Mouse (Mus musculus) megakaryocyte, adult 5-6 weeks (primary cell): Measurements from ENCODE around the gene Tm9sf4. TPM values are rescaled to one million over a fixed set of nuclear protein-coding genes. Genes with fewer than 3 reads are reported as not detected.
A peak's percentile ranks its signal among the peaks of the same experiment; 100 is the strongest.

Experiments
- ATAC-seq: 2 replicates; pipeline ENCODE4 v1.8.0; 2016; ENCODE audit warnings: mild to moderate bottlenecking, inconsistent platforms; ENCODE audit not compliant: poor library complexity, severe bottlenecking
- total RNA-seq, 2 experiments: library from RNA; stranded (forward) in 1 of 2; stranded (reverse) in 1 of 2; fragments of 153-499, 151-499 nt in 1 of 2; fragments of 221-1000, 200-1000 nt in 1 of 2; gene quantifications; 2 replicates each; pipeline versions ENCODE4 v1.2.3 to v1.2.4; 2015 to 2017

Tm9sf4 gene
- total RNA-seq, 2 experiments from 2014 or later: 56.9 to 85.5 TPM

GRCm38 (mm10) chr2:153213351-153213750 lies 52.2 kb downstream of the Tm9sf4 start:
- ATAC-seq: no peak

- peak; percentile 81 for ATAC-seq
These were observed 53.7 kb downstream of the Tm9sf4 start for GRCm38 (mm10) chr2:153214771-153215259.

- ATAC-seq: peak; percentile 44
These were observed 54.3 kb downstream of the Tm9sf4 start for GRCm38 (mm10) chr2:153215421-153215820.

GRCm38 (mm10) chr2:153217826-153218340 lies 56.8 kb downstream of the Tm9sf4 start:
- ATAC-seq: no peak

DNA sequence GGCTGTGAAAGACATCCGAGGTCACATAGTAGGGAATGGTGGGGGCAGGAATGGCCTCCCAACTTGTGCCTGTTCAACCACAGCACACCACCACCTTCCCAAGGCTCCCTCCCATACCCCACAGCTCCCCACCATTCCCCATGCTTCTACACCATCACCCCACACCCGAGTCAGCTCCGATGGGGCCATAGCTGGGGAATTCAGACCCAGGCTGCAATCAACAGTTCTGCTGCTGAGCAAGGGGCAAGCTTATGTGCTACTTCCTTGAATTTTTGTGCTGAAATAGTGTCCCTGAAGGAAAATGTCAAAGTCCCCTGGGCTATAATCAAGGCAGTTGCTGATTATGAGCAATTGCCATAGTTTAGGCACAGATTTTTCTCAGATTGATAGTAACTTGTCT lies 57.4 kb downstream of the Tm9sf4 start:
- ATAC-seq: no peak

DNA sequence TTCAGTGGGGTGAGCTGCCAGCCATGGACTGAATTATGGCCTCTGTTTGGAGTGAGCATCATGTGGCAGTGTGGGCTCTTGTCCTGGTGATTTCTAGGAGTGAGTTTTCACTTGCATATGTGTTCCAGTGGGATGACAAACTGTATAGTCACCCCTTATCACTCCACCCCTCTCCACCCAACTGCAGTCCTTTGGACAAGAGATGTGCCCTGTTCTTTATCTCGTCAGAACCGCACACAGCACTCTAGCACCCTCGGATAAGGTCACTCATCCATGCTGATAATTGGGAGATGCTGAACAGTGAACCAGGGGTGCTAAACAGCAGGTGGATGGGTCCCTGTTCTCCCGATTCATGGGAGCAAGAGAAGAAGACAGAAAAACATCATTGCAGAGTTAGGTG lies 60.5 kb downstream of the Tm9sf4 start:
- ATAC-seq: no peak

- ATAC-seq: no peak
These were observed 61.0 kb downstream of the Tm9sf4 start for GRCm38 (mm10) chr2:153222130-153222529.

- ATAC-seq: no peak
These were observed 61.5 kb downstream of the Tm9sf4 start for GRCm38 (mm10) chr2:153222566-153222965.

DNA sequence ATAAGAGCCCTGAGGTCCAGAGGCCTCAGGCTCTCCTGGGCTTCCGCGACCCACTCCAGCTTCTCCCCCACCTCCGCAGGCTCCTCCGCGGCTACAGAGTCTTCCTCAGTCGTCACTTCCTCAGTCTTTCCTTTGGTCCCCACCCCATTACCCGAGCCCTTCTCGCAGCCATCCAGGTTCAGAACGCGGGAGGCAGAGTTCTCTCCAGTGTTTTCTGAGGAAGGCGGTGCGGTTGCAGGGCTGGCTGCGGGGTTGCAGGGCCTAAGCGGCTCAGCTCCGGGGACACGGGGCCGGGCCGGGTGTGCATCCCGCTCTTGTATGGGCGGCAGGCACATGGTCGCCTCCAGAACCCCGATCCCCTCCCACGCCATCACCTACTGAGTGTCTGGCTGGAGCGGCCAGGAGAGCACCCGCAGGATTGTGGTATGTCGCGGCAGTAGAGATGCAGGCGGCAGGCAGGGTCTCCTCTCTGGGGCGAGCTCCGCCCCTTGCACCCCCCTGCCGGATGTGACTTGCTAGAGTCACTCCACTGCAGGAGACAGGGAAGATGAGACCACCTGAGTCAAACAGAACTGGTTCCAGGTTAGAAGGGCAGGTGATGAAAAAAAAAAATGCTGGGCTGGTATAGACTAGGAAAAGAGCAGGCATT lies 64.0 kb downstream of the Tm9sf4 start, which contains the start of gene Tspyl3:
Gene Tspyl3, minus strand, starts transcription at position 496 of the 649 bp plus-strand sequence.
- peak; percentile 83 for ATAC-seq

DNA sequence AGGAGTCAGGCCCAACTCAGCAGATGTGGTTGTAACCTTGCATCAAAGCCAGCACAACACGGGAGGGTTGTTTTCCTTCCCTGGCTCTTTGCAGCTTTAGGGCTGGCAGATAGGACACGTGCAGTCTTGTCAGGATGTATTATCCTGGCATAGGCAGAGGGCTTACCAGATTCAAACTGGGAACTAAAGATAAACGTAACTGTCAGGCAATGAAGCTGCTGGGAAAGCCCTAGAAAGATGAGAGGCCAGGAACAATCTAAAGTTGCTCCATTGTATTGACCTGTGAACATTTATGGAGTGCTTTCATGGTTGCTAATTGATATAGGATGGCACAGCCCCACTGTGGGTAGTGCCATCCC lies 64.5 kb downstream of the Tm9sf4 start:
- ATAC-seq: peak; percentile 13; the same call in 1 of the 2 replicates

- no peak for ATAC-seq
These were observed 66.9 kb downstream of the Tm9sf4 start for GRCm38 (mm10) chr2:153227959-153228358.

GRCm38 (mm10) chr2:153228523-153228922 lies 67.4 kb downstream of the Tm9sf4 start:
- no peak for ATAC-seq

DNA sequence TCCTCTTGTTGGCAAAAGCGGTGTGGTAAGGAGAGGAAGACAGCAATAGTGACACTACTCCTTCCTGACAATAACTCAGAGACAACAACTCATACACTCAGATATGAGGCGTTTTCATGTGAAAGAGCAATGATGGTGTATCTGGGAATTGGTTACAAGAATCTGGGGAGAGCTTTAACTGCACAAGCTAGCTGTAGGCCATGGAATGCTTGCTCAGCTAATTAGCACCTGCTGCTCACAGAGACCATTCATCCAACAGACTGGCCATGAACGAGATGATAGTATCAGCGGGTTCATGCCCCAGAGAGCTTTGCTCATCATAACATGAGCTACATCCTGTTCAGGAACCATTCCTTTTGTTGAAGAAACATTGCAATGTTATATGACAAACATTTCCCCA lies 76.1 kb downstream of the Tm9sf4 start:
- no peak for ATAC-seq

GRCm38 (mm10) chr2:153237891-153238290 lies 76.8 kb downstream of the Tm9sf4 start:
- ATAC-seq: no peak

DNA sequence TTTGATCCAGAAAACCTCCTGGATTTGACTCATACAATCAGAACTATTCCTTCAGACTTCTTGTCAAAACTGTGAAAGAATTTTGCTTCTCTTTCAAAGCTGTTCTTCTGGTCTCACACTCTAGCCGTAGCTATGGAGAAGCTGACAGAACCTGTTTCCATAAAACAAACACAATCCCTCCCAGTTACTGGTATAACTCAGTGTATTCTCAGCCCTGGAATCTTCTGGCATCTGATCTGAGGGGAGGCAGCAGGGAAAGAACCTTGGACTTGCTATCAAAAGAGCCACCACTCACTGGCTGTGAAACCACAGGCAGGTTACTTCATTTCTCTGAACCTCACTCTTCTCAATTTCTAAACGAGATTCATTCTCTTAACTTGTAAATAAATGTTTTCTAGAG lies 77.3 kb downstream of the Tm9sf4 start:
- no peak for ATAC-seq

GRCm38 (mm10) chr2:153239021-153239859 lies 78.1 kb downstream of the Tm9sf4 start:
- peak; percentile 51 for ATAC-seq

GRCm38 (mm10) chr2:153239860-153240480 lies 78.9 kb downstream of the Tm9sf4 start:
- no peak for ATAC-seq

GRCm38 (mm10) chr2:153240701-153241235 lies 79.7 kb downstream of the Tm9sf4 start:
- 0 out of 2 replicates have a peak, but pooled peaks have one; percentile 10 for ATAC-seq

GRCm38 (mm10) chr2:153241250-153242014 lies 80.3 kb downstream of the Tm9sf4 start, which contains the start of the genes Plagl2 and Pofut1:
Plagl2 (minus strand) TSS chr2:153241426.
Pofut1 (plus strand) TSS chr2:153241533.
- ATAC-seq: peak; percentile 87

DNA sequence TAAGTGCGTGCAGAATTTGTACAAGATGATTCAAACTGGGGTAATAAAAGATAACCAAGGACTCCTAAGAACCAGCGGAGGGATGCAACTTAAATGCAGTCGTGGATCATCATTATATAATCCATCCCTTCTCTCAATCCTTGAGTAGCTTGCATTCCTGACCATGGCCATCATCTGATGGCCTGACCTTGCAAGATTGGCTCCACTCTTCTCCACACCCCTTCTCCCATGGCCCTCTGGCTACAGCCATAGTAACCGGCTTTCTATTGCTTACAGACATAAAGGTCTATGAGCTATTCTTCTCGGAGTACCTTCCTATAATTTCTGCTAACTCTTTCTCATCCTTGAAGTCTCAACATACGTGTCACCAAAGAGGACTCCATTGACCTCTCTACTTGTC lies 81.1 kb downstream of the Tm9sf4 start:
- no peak for ATAC-seq
